Mouse (Mus musculus) spleen, postnatal 10 days (tissue): ENCODE measurements around the gene Irf2bp2.
"Not testable (repeated sequence)": the region's sequence is repeated elsewhere in the genome, so short reads cannot be mapped to it uniquely, and the experiment has no call there.

Experiments
- DNase-seq, 2 experiments: peaks; one replicate each; pipeline ENCODE4 v3.0.0; 2021 to 2022; ENCODE audit warnings: low spot score in 2 of 2

Gene Irf2bp2

GRCm38 (mm10) chr8:126602641-126603040 lies 8.9 kb upstream of the Irf2bp2 start:
- no peak for DNase-seq

- no peak for DNase-seq
Measured at GRCm38 (mm10) chr8:126601325-126601724, 7.5 kb upstream of the Irf2bp2 start.

- DNase-seq, result no peak
Measured at GRCm38 (mm10) chr8:126600816-126601243, 7.0 kb upstream of the Irf2bp2 start.

GRCm38 (mm10) chr8:126600388-126600787 lies 6.6 kb upstream of the Irf2bp2 start:
- not testable (repeated sequence) for DNase-seq

DNA sequence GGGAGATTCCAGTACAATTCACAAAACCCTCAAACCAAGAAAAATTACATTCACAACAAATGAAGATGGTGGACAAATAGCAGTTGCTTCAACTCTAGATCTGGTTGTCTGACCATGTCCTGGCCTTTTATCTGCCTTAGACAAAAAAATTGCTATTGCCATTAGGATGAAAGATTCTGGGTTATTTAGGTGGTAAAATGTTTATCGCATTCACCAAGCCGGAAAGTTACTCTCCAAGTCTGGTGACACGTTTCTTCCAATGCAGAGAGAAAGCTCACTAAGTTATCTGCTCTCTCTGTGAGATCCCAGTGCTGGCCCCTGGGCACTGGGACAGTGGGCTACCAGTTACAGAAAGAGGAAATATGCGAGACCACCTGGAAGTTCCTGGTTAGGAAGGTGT lies 5.5 kb upstream of the Irf2bp2 start:
- no peak for DNase-seq

- DNase-seq, result peak in 1 of 2 experiments; percentile 46
Measured at GRCm38 (mm10) chr8:126598218-126598617, 4.4 kb upstream of the Irf2bp2 start.

DNA sequence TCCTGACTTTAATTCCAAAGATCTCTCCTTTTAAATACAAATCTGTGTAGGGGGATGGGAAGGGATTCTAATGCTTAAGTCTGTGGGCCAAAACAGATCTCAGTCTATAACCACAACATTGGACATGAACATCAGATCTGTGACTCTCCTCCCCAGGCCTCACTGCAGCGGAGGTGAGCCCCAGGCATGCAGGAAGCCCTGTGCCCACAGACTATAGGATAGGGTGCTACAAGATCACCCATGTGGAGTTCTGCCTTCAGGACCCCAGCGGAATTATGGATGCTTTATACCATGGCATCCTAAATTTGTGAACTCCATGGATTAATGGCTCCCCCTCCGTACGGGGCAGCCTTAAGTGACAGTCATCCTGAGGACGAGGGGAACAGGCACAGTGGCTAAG lies 2.9 kb upstream of the Irf2bp2 start:
- DNase-seq, result no peak

GRCm38 (mm10) chr8:126596097-126596634 lies 2.4 kb upstream of the Irf2bp2 start:
- DNase-seq, result peak; percentile 58 to 77

GRCm38 (mm10) chr8:126595204-126596061 lies 1.6 kb upstream of the Irf2bp2 start:
- DNase-seq, result peak; percentile 55 to 56

DNA sequence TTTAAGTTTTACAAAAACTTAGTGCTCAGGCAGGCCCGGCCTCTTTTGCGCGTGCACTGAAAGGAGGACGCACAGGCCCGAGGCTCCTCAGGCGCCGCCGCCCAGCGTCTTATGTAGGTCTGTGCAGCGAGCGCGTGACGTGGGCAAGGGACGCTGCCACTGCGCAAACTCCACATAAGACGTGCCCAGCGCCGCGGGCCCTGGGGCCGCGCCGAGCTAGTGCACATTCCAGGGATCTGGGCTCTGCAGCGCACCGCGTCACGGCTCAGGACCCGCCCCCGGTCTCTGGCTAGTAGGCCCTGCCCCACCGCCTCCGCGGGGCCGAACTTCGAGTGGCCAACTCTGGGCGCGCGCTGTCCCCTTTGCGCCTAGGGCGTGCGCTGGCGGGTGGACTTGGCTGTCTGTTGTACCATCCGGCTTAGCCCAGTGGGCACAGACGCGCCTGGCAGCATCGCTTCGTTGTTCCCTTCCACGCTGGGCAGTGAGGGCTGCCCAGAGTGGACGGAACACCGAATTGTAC lies 755 bp upstream of the Irf2bp2 start:
- DNase-seq, result peak; percentile 83 to 93

GRCm38 (mm10) chr8:126592771-126593571 lies 815 bp downstream of the Irf2bp2 start:
- DNase-seq, result peak; percentile 63 to 73

DNA sequence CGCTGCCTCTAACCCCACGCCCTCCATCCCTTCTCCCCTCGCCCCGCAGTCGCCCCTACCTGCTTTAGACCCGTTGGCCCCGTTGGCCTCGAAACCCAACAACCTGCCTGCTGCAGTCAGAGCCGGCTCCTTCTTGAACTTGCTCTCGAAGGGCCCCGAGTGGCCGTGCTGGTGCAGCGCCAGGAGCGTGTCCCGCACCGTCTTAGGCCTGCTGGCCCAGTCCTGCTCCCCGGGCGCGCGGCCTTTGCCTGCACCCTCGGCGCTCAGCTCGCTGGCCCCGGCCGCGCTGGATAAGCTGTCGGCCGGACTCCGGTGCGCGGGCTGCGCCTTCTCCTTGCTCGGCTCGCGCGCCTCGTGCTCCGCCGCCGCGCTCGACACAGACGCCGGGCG lies 1.4 kb downstream of the Irf2bp2 start:
- DNase-seq, result peak; percentile 66 to 68

- DNase-seq, result peak; percentile 56 to 65
Measured at GRCm38 (mm10) chr8:126591821-126592268, 1.9 kb downstream of the Irf2bp2 start.

- peak; percentile 66 to 67 for DNase-seq
Measured at GRCm38 (mm10) chr8:126591141-126591820, 2.5 kb downstream of the Irf2bp2 start.

GRCm38 (mm10) chr8:126590599-126590998 lies 3.2 kb downstream of the Irf2bp2 start:
- no peak for DNase-seq

DNA sequence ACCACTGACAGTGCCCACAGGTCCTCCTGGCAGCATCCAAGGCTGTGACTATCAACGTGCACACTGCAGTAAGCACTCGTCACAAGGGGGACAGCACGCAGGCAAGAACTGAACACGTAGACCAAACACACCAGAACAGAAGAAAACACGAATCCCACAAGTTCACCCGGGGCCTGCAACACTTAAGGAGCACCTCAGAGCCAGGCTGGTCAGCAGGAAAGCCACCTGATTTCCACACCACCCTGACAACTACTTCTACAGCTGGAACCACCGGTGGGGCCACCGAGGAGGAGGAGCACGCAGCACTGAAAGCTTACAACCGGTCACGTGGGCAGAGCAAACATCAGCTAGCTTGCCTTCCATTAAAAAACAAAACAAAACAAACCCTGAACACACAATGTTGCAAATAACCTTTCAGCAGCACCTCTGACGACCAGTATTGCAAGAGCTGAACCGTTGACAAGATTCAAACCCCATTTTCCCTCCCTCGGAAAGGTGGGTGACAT lies 3.7 kb downstream of the Irf2bp2 start:
- peak; percentile 66 to 78 for DNase-seq

DNA sequence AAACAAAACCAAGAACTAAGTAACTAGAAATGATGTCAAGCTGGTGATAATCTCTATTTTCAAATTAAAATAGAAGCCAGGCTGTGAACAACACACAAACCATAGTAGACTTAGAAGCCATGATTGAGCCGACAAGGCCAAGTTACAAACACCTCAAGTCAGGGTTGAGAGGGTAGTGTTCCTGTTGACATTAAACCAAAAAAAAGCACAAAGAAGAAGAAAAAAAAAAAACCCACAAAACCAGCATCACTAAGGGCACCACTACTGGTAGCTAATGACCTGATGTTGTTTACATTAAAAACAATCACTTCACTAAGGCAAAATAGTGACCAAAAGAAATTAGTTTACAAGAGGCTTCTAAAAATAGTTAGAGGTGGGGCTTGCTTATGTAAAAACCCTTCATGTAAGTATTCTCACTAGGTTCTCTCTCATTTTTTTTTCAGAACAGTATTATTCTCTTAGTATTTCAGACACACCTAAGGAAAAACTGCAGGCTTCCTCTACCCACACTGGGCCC lies 4.2 kb downstream of the Irf2bp2 start:
- DNase-seq, result no peak

- DNase-seq, result no peak
Measured at GRCm38 (mm10) chr8:126588636-126589506, 4.9 kb downstream of the Irf2bp2 start.

- DNase-seq, result no peak
Measured at GRCm38 (mm10) chr8:126587836-126588503, 5.8 kb downstream of the Irf2bp2 start.
